Mouse (Mus musculus) layer of hippocampus, adult 2 months (tissue): ENCODE measurements around the gene Col4a1. TPM values are rescaled to one million over a fixed set of nuclear protein-coding genes. Genes with fewer than 3 reads are reported as not detected.

ENCODE experiments used
- DNase-seq, 2 experiments: peaks; one replicate each; pipeline ENCODE4 v3.0.0; 2022; ENCODE audit warnings: low spot score in 2 of 2
- H3K27ac ChIP-seq: fragments of 200-600 bp; 2 replicates; pipeline ENCODE4 v1.8.1; 2022
- H3K4me3 ChIP-seq: fragments of 200-600 bp; 2 replicates; pipeline ENCODE4 v1.8.1; 2022; ENCODE audit warnings: mild to moderate bottlenecking
- CTCF ChIP-seq: fragments of 200-600 bp; conservative IDR thresholded peaks from 2 replicates; pipeline ENCODE4 v1.8.1; 2022; ENCODE audit warnings: antibody characterized with exemption, mild to moderate bottlenecking, moderate library complexity
- total RNA-seq, 2 experiments: library from RNA; stranded (reverse); gene quantifications; 2 replicates each; pipeline ENCODE4 v1.2.3; 2021

Gene Col4a1
- total RNA-seq, 2 experiments from 2014 or later = 52.0 to 53.6 TPM

DNA sequence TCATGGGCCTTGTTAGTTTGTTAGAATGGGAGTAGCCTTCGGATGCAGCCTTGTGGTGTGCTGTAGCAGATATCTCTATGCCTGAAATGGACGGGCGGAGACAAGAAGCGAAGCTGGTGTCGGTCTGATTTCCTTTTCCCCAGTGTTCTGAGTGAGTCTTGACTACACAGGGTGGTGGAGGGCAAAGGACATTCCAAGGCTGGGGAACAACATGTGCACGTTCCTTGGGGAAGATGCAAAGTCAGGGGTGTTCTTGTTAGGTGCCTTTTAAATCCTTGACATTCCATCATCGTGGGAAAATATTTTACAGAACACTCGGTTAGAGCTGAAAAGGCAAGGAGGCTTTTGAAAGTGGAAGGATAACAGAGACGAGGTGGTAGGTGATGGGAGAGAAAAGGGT is 31.8 kb upstream of the Col4a1 start:
- no peak overlapping the region for H3K4me3 ChIP-seq
- DNase-seq = no peak
- TF ChIP-seq CTCF = no peak
- no peak overlapping the region for H3K27ac ChIP-seq

DNA sequence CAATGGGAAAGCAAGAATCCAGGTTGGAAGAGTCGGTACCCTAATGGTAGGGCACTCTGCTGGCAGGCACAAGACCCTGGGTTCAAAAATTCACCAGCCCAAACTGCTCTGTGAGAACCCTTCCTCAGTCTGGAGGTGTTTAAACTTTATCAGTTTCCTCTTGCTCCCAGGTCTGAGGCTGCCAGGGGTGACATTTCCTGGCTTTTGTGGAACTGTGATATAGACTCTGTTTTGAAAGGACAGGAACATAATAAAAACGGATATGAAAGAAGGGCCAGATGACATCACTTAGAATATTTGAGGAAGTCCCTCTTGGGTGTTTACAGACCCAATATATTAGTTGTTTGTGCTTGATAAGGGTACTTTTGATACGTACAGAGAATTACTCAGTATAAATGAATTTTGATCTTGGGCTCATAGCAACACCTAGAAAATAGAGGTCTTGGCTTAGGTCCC is 28.5 kb upstream of the Col4a1 start:
- TF ChIP-seq CTCF = no peak
- no peak overlapping the region for H3K27ac ChIP-seq
- no peak overlapping the region for H3K4me3 ChIP-seq
- DNase-seq = no peak

DNA sequence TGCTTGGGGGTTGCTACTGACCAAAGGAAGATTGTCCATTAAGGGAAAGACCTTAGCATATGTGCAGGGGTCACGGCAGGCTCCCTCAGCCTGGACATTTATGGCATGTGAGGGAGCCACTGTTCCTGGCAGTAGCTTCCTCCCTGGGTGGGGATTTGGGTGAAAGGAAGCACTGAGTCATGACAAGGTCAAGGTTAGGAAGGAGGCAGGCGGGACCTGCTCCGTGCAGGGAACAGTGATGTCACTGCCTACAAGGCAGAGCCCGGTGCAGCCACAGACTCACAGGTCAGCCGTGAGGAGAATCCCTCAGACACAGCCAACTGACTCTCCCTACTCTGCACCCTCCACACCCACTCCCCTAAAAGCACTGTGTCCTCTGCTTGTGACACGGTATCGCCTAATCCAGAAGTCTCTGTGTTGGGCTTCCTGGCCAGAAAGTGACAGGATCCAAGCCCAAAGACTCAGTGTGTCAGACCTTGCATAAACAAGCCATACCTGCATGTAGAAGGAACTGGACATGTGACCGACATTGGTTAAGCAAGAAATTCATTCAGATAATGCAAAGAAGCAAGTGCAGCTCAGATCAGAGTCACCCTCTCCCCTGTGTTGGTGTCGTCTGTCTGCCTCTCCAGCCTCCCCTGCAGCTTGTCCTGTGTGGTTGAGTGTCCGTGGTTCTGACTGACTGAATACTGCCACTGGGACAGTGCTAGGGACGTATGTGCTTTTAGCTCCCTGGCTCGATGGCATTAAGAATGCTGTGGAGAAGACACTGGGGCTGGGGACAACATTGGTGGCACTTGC is 27.9 kb upstream of the Col4a1 start:
- TF ChIP-seq CTCF = no peak
- Histone ChIP-seq H3K4me3 (no peak overlapping the region), H3K27ac (no peak overlapping the region)
- DNase-seq = no peak

- Histone ChIP-seq H3K27ac (no peak overlapping the region), H3K4me3 (no peak overlapping the region)
- no peak for TF ChIP-seq CTCF
- DNase-seq = no peak
Observed at GRCm38 (mm10) chr8:11338507-11338906, 25.9 kb upstream of the Col4a1 start.

GRCm38 (mm10) chr8:11337642-11338041 is 25.0 kb upstream of the Col4a1 start:
- Histone ChIP-seq H3K27ac (no peak overlapping the region), H3K4me3 (no peak overlapping the region)
- no peak for TF ChIP-seq CTCF
- no peak for DNase-seq

DNA sequence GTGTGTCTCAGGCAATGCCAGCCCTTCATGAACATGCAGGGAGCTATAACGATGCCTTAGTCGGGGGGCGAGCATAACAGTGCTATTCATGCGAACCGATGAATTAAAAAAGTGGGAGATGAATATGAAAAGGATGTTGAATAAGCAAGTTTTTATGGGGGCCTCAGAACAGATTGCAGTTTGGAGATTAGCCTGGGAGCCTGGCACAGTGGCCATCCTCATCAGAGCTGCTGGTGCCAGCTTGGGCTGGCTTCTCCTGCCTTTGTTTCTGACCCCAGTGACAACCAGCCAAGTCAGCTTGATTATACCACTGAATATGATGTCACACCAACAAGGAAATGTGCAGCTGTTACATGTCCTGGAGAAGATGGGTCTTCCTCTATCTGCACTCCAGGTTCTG is 23.7 kb upstream of the Col4a1 start:
- Histone ChIP-seq H3K4me3 (no peak overlapping the region), H3K27ac (no peak overlapping the region)
- TF ChIP-seq CTCF = no peak
- DNase-seq = no peak

- TF ChIP-seq CTCF = no peak
- DNase-seq = no peak
- H3K4me3 ChIP-seq = no peak overlapping the region
- no peak overlapping the region for H3K27ac ChIP-seq
Observed at GRCm38 (mm10) chr8:11335238-11335637, 22.6 kb upstream of the Col4a1 start.

DNA sequence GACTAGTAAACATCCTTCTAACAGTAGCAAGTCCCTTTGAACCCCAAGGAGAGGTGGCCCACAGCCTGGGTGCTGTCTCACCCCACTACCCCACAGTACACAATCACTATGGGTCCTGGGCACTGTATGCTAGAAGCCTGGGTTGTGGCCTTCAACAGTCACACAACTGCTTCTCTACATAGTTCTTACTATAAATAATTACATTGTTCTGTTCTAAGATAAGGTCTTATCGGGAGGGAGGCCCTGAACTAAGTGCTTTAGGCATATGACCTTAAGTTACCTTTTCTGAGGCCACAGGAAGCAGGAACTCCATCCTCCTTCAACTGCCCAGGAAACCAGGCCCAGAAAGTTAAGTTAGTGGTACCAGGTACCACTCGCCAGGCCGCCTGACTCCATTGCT is 21.9 kb upstream of the Col4a1 start:
- DNase-seq = no peak
- no peak for TF ChIP-seq CTCF
- H3K4me3 ChIP-seq = no peak overlapping the region
- no peak overlapping the region for H3K27ac ChIP-seq

- no peak for DNase-seq
- TF ChIP-seq CTCF = no peak
- no peak overlapping the region for H3K4me3 ChIP-seq
- no peak overlapping the region for H3K27ac ChIP-seq
Observed at GRCm38 (mm10) chr8:11333746-11334145, 21.1 kb upstream of the Col4a1 start.

- H3K27ac ChIP-seq = no peak overlapping the region
- no peak for TF ChIP-seq CTCF
- DNase-seq = no peak
- no peak overlapping the region for H3K4me3 ChIP-seq
Observed at GRCm38 (mm10) chr8:11331561-11331960, 18.9 kb upstream of the Col4a1 start.

DNA sequence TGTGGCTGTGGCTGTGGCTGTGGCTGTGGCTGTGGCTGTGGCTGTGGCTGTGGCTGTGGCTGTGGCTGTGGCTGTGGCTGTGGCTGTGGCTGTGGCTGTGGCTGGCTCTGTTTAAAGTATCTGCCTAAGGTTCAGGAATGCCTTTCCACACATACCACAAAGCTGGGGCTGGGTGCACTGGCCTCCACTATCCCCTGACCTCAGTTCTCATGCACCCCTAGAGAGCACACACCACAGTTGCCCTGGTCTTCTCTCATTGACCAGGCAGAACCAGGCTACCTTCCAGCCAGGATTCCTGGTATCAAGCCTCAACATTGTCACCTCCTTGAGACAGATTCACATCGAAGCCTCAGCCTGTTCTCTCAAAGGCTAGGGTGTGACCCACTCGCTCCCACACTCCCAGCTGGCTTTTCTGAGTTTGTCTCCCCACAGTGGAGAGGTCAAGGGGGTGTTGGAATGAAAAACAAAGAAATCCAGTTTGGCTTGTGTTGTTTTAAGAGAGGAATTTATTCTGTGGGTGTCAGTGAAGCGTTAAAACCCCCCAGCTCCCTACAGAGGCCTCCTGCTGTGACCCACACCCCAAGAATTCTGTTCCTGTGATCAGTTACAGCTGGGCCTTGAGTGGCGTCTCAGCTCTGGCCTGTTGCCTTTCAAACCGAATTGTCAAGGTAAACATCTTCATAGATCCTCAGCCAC is 15.2 kb upstream of the Col4a1 start:
- H3K27ac ChIP-seq = no peak overlapping the region
- TF ChIP-seq CTCF = no peak
- no peak for DNase-seq
- H3K4me3 ChIP-seq = no peak overlapping the region

- no peak for TF ChIP-seq CTCF
- no peak for DNase-seq
- Histone ChIP-seq H3K27ac (no peak overlapping the region), H3K4me3 (no peak overlapping the region)
Observed at GRCm38 (mm10) chr8:11327298-11327697, 14.7 kb upstream of the Col4a1 start.

- no peak overlapping the region for H3K27ac ChIP-seq
- no peak overlapping the region for H3K4me3 ChIP-seq
- TF ChIP-seq CTCF = no peak
- DNase-seq = no peak
Observed at GRCm38 (mm10) chr8:11324801-11325395, 12.3 kb upstream of the Col4a1 start.
